ENCODE assay signal across 12 mouse cellular contexts in the genomic region with DNA sequence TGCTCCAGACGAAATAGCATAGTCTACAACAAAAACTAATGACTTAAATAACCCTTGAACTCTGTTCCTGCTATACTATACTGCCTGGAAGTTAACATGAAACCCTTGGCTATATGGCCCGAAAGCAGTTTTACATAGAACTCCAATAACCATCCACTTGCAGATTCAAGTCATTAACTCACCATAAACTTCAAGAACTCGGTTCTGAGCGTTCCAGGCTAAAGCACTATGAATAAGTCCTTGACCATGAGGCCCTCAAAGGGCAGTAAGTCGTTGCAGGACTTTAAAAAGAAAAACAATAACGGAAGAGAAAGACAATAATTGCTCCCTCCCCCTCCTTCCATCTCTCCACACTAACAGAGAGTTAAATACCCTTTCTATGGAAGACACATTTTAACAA.
DNase-seq lines count a peak whose midpoint lies in the region; ATAC-seq lines count a peak whose summit lies in the region.
"Had no signal": no experiment of that assay in that cellular context is flagged by ENCODE, and none has a peak within 500 bp of the region (broad histone marks: within the 10 kb centered on the region; RNA-seq: fewer than 3 reads in every experiment).

No protein-coding gene starts in this region.

- ATAC-seq in forebrain, embryonic 12.5 days (ENCODE audit: low FRiP score): no peak
- ATAC-seq in forebrain, embryonic 13.5 days: no peak
- no peak for ATAC-seq in kidney, embryonic 15.5 days (replicated peaks; ENCODE audit: low FRiP score)
- ATAC-seq: Patski had no signal

- H3K4me1 ChIP-seq in forebrain, embryonic 12.5 days: peaks cover 22% of the 10 kb centered on the region
- H3K4me1 ChIP-seq in forebrain, embryonic 13.5 days: peaks cover 15% of the 10 kb centered on the region
- peaks cover 14% of the 10 kb centered on the region for H3K4me1 ChIP-seq in kidney, embryonic 15.5 days
- H3K4me1 ChIP-seq in limb, embryonic 10.5 days: peaks cover 47% of the 10 kb centered on the region

- peak overlapping the region; percentile 48; the same call in 1 of the 2 replicates for H3K4me3 ChIP-seq in forebrain, embryonic 12.5 days (replicated peaks)
- no peak overlapping the region for H3K4me3 ChIP-seq in forebrain, embryonic 13.5 days
- H3K4me3 ChIP-seq in kidney, embryonic 15.5 days (replicated peaks): peak overlapping the region; percentile 70
- peak overlapping the region; percentile 89 for H3K4me3 ChIP-seq in limb, embryonic 10.5 days

- 12% methylated on average over 6 of the region's 6 CpGs for whole genome bisulfite sequencing in forebrain, embryonic 12.5 days
- WGBS in forebrain, embryonic 13.5 days: 25% methylated on average over 6 of the region's 6 CpGs
- 14% methylated on average over 6 of the region's 6 CpGs for WGBS in kidney, embryonic 15.5 days
- WGBS in limb, embryonic 10.5 days: 15% methylated on average over 6 of the region's 6 CpGs

- H3K9ac ChIP-seq in forebrain, embryonic 12.5 days: no peak overlapping the region
- H3K9ac ChIP-seq in forebrain, embryonic 13.5 days: no peak overlapping the region
- H3K9ac ChIP-seq in kidney, embryonic 15.5 days: peak overlapping the region; percentile 78

- H3K27me3 ChIP-seq in forebrain, embryonic 12.5 days: peaks cover 15% of the 10 kb centered on the region
- peaks cover 50% of the 10 kb centered on the region for H3K27me3 ChIP-seq in forebrain, embryonic 13.5 days
- peaks cover 8% of the 10 kb centered on the region; the same call in 1 of the 2 replicates for H3K27me3 ChIP-seq in kidney, embryonic 15.5 days
- no peaks in the 10 kb centered on the region for H3K27me3 ChIP-seq in limb, embryonic 10.5 days (ENCODE audit: low read depth, poor library complexity, severe bottlenecking)
- H3K27me3 ChIP-seq: Patski had no signal

- H3K9me3 ChIP-seq in forebrain, embryonic 12.5 days: no peaks in the 10 kb centered on the region
- H3K9me3 ChIP-seq in forebrain, embryonic 13.5 days (replicated peaks): no peaks in the 10 kb centered on the region
- H3K9me3 ChIP-seq in kidney, embryonic 15.5 days (replicated peaks): no peaks in the 10 kb centered on the region
- no peaks in the 10 kb centered on the region for H3K9me3 ChIP-seq in limb, embryonic 10.5 days (replicated peaks)

- H3K36me3 ChIP-seq in forebrain, embryonic 12.5 days (replicated peaks): no peaks in the 10 kb centered on the region
- H3K36me3 ChIP-seq in forebrain, embryonic 13.5 days (ENCODE audit: poor library complexity, severe bottlenecking): no peaks in the 10 kb centered on the region
- no peaks in the 10 kb centered on the region for H3K36me3 ChIP-seq in kidney, embryonic 15.5 days
- H3K36me3 ChIP-seq in limb, embryonic 10.5 days: peaks cover 30% of the 10 kb centered on the region

- DNase-seq in kidney, postnatal 10 days: no peak
- DNase-seq in embryo, embryonic 10.5 days (ENCODE audit: low spot score): peak; percentile 32
- DNase-seq in limb, embryonic 10.5 days (ENCODE audit: low spot score): no peak
- DNase-seq in adrenal gland, adult 8-10 months: no peak
- DNase-seq in frontal cortex, postnatal 36 days (ENCODE audit: low spot score in 2 of 2): no peak
- DNase-seq: B cell, adult 2 months; right cerebral cortex, postnatal 14 days; thymus, adult 2 months had no signal

- H3K27ac ChIP-seq in forebrain, embryonic 12.5 days: no peak overlapping the region
- H3K27ac ChIP-seq in forebrain, embryonic 13.5 days: no peak overlapping the region
- peak overlapping the region; percentile 97 for H3K27ac ChIP-seq in kidney, embryonic 15.5 days
- H3K27ac ChIP-seq in limb, embryonic 10.5 days: peak overlapping the region; percentile 100

- H3K4me2 ChIP-seq in forebrain, embryonic 12.5 days: peak overlapping the region; percentile 89
- H3K4me2 ChIP-seq in forebrain, embryonic 13.5 days: no peak overlapping the region
- peak overlapping the region; percentile 80 for H3K4me2 ChIP-seq in kidney, embryonic 15.5 days

Comparison
In these comparisons a context has a peak if more than half of its experiments do, and no peak if none do; other contexts are left out.
1. H3K27ac ChIP-seq: peak in kidney, embryonic 15.5 days (single experiment) and limb, embryonic 10.5 days (single experiment); none in forebrain, embryonic 12.5 days (single experiment) and forebrain, embryonic 13.5 days (single experiment).